In genomic region chr17:5893092-5893491, GRCm38 (mm10) we compare ENCODE assay signal across 9 mouse cellular contexts. TPM values are rescaled to one million over a fixed set of nuclear protein-coding genes. Genes with fewer than 3 reads are reported as not detected.
A peak's percentile ranks its signal among the peaks of the same experiment; 100 is the strongest.
DNase-seq lines count a peak whose midpoint lies in the region; ATAC-seq and TF ChIP-seq lines count a peak whose summit lies in the region.
"Had no signal": no experiment of that assay in that cellular context is flagged by ENCODE, and none has a peak within 500 bp of the region (broad histone marks: within the 10 kb centered on the region; RNA-seq: fewer than 3 reads in every experiment).

No protein-coding gene starts in this region.

- DNase-seq in heart, adult 8-10 months (ENCODE audit: low spot score) = no peak
- DNase-seq in MEL-GATA-1-ER (ENCODE audit: extremely low read depth, low read depth) = peak; percentile 12
- DNase-seq in kidney, adult 18-20 months = peak; percentile 68
- DNase-seq in gastrocnemius, adult 2 months = no peak
- no peak for DNase-seq in spleen, adult 18-20 months
- DNase-seq in midbrain, postnatal 0 days (ENCODE audit: low spot score) = no peak
- DNase-seq: left cerebral cortex, postnatal 4 days had no signal

- H3K9ac ChIP-seq in heart, embryonic 12.5 days = no peak overlapping the region
- no peak overlapping the region for H3K9ac ChIP-seq in liver, embryonic 15.5 days
- H3K9ac ChIP-seq in midbrain, postnatal 0 days (replicated peaks; ENCODE audit: low read length, poor library complexity, severe bottlenecking) = no peak overlapping the region

- H3K27me3 ChIP-seq in heart, embryonic 12.5 days (replicated peaks) = no peaks in the 10 kb centered on the region
- no peaks in the 10 kb centered on the region for H3K27me3 ChIP-seq in liver, embryonic 15.5 days
- H3K27me3 ChIP-seq in midbrain, postnatal 0 days (ENCODE audit: insufficient read depth, low read length) = no peaks in the 10 kb centered on the region

- no peak for TF ChIP-seq CTCF in gastrocnemius, adult 2 months (IDR thresholded peaks at IDR 0.05)
- no peak for TF ChIP-seq CTCF in midbrain, postnatal 0 days (IDR thresholded peaks at IDR 0.05)

- peak; percentile 71 for ATAC-seq in heart, embryonic 12.5 days (ENCODE audit: insufficient number of reproducible peaks, low FRiP score)
- ATAC-seq in liver, embryonic 15.5 days (ENCODE audit: insufficient read depth) = peak; percentile 88
- no peak for ATAC-seq in midbrain, postnatal 0 days (ENCODE audit: low FRiP score)

- H3K36me3 ChIP-seq in heart, embryonic 12.5 days = peaks cover 20% of the 10 kb centered on the region
- H3K36me3 ChIP-seq in liver, embryonic 15.5 days (replicated peaks) = no peaks in the 10 kb centered on the region
- no peaks in the 10 kb centered on the region; the same call in 1 of the 2 replicates for H3K36me3 ChIP-seq in midbrain, postnatal 0 days (ENCODE audit: insufficient read depth, low read length)

- H3K9me3 ChIP-seq in heart, embryonic 12.5 days (replicated peaks) = no peaks in the 10 kb centered on the region
- H3K9me3 ChIP-seq in liver, embryonic 15.5 days (replicated peaks) = no peaks in the 10 kb centered on the region
- no peaks in the 10 kb centered on the region for H3K9me3 ChIP-seq in midbrain, postnatal 0 days (ENCODE audit: low read length)

- 24% methylated on average over 7 of the region's 7 CpGs for WGBS in heart, embryonic 12.5 days
- WGBS in liver, embryonic 15.5 days (ENCODE audit: insufficient replicate concordance) = 5% methylated on average over 7 of the region's 7 CpGs
- WGBS in midbrain, postnatal 0 days = 28% methylated on average over 7 of the region's 7 CpGs

- intact Hi-C loops in gastrocnemius, adult 2 months (cut with DNase I) = loop anchor here (5.0 kb wide), 1 partner anchor 51 kb away; the partner anchor contains the start of gene Snx9

- no peak overlapping the region for H3K27ac ChIP-seq in heart, embryonic 12.5 days (ENCODE audit: poor library complexity, severe bottlenecking)
- H3K27ac ChIP-seq in liver, embryonic 15.5 days (replicated peaks) = peak overlapping the region; percentile 71
- no peak overlapping the region for H3K27ac ChIP-seq in gastrocnemius, adult 2 months
- no peak overlapping the region for H3K27ac ChIP-seq in midbrain, postnatal 0 days (ENCODE audit: low read depth, low read length)

- H3K4me3 ChIP-seq in heart, embryonic 12.5 days = no peak overlapping the region
- H3K4me3 ChIP-seq in liver, embryonic 15.5 days (replicated peaks) = no peak overlapping the region
- no peak overlapping the region for H3K4me3 ChIP-seq in gastrocnemius, adult 2 months
- no peak overlapping the region for H3K4me3 ChIP-seq in midbrain, postnatal 0 days (ENCODE audit: low read depth, low read length)

- H3K4me1 ChIP-seq in heart, embryonic 12.5 days (replicated peaks) = peaks cover 17% of the 10 kb centered on the region
- H3K4me1 ChIP-seq in liver, embryonic 15.5 days (replicated peaks) = peaks cover 40% of the 10 kb centered on the region
- no peaks in the 10 kb centered on the region for H3K4me1 ChIP-seq in midbrain, postnatal 0 days (ENCODE audit: insufficient read depth, low read length)

- no peak overlapping the region for H3K4me2 ChIP-seq in heart, embryonic 12.5 days
- peak overlapping the region; percentile 11; the same call in 1 of the 2 replicates for H3K4me2 ChIP-seq in liver, embryonic 15.5 days
- H3K4me2 ChIP-seq in midbrain, postnatal 0 days (ENCODE audit: low read depth, low read length, poor library complexity, severe bottlenecking) = no peak overlapping the region

RNA-seq across cellular contexts. Expression of gene Synj2, which starts 48.0 kb away (rescaled TPM):
- 3.8 and 3.9 TPM in 2 replicates for polyA plus RNA-seq in heart, embryonic 12.5 days (2016; fragmentation: Nextera tagmentation; extraction: Ambion mirVana)
- 10 to 100 TPM; 59.2 to 67.8 (median 64.1) TPM for total RNA-seq in heart, adult 8-10 months (2022)
- 2.4 and 2.6 TPM in 2 replicates for polyA plus RNA-seq in liver, embryonic 15.5 days (2015; fragmentation: Nextera tagmentation; extraction: Ambion mirVana)
- total RNA-seq in gastrocnemius, adult 2 months (2021) = 10 to 100 TPM; 26.3 to 36.9 TPM
- 3.1 and 4.0 TPM in 2 replicates for total RNA-seq in midbrain, postnatal 0 days (2014; rRNA removed)
- 1.8 and 2.3 TPM in 2 replicates for polyA plus RNA-seq in midbrain, postnatal 0 days (2015; fragmentation: Nextera tagmentation; extraction: Ambion mirVana)

RNA-seq across cellular contexts. Expression of gene Snx9, which starts 52.0 kb away (rescaled TPM):
- 28.9 and 29.6 TPM in 2 replicates for polyA plus RNA-seq in heart, embryonic 12.5 days (2016; fragmentation: Nextera tagmentation; extraction: Ambion mirVana)
- total RNA-seq in heart, adult 8-10 months (2022) = 10 to 100 TPM; 29.0 to 32.4 (median 30.3) TPM
- 11.9 and 13.4 TPM in 2 replicates for polyA plus RNA-seq in liver, embryonic 15.5 days (2015; fragmentation: Nextera tagmentation; extraction: Ambion mirVana)
- total RNA-seq in gastrocnemius, adult 2 months (2021) = 10 to 100 TPM; 22.9 to 29.6 TPM
- total RNA-seq in midbrain, postnatal 0 days (2014; rRNA removed) = 10.4 and 11.3 TPM in 2 replicates
- 4.8 and 5.3 TPM in 2 replicates for polyA plus RNA-seq in midbrain, postnatal 0 days (2015; fragmentation: Nextera tagmentation; extraction: Ambion mirVana)

Comparison
In these comparisons a context has a peak if more than half of its experiments do, and no peak if none do; other contexts are left out.
1. DNase-seq: peak in MEL-GATA-1-ER (single experiment) and kidney, adult 18-20 months (single experiment); none in heart, adult 8-10 months (single experiment), gastrocnemius, adult 2 months (single experiment), spleen, adult 18-20 months (0 of 2) and midbrain, postnatal 0 days (single experiment).